Mouse (Mus musculus) MEL (cell line): ENCODE data around the gene Erg.

Experiments
- CTCF ChIP-seq, 3 experiments: IDR thresholded peaks in 2 of 3; conservative IDR thresholded peaks in 1 of 3; 2 replicates each; pipeline ENCODE4 v1.5.1; 2011 to 2012; ENCODE audit warnings: low read length in 3 of 3, low read depth in 2 of 3, mild to moderate bottlenecking in 2 of 3, improper control_type of control experiment in 1 of 3, inconsistent platforms in 1 of 3, mixed read lengths in 1 of 3, moderate library complexity in 1 of 3; ENCODE audit not compliant: control insufficient read depth in 1 of 3, insufficient read depth in 1 of 3, poor library complexity in 1 of 3, severe bottlenecking in 1 of 3
- E2F4 ChIP-seq: IDR thresholded peaks from 2 replicates; pipeline ENCODE4 v1.6.1; 2011; ENCODE audit warnings: low read depth, low read length, improper control_type of control experiment, borderline replicate concordance
- ELF1 ChIP-seq: IDR thresholded peaks from 2 replicates; pipeline ENCODE4 v1.6.1; 2014; ENCODE audit warnings: low read depth, mild to moderate bottlenecking, inconsistent platforms, low read length, improper control_type of control experiment, moderate library complexity
- EP300 ChIP-seq, 2 experiments: IDR thresholded peaks; 2 replicates each; pipeline ENCODE4 v1.6.1; 2011; ENCODE audit warnings: improper control_type of control experiment in 2 of 2, low read length in 2 of 2, low read depth in 1 of 2, mild to moderate bottlenecking in 1 of 2
- HCFC1 ChIP-seq: IDR thresholded peaks from 2 replicates; pipeline ENCODE4 v1.6.1; 2012; ENCODE audit warnings: low read depth, mild to moderate bottlenecking, inconsistent platforms, low read length, improper control_type of control experiment, moderate library complexity
- MAFK ChIP-seq: IDR thresholded peaks from 2 replicates; pipeline ENCODE4 v1.6.1; 2011; ENCODE audit warnings: low read depth, mild to moderate bottlenecking, low read length, improper control_type of control experiment, borderline replicate concordance
- MAZ ChIP-seq: IDR thresholded peaks from 2 replicates; pipeline ENCODE4 v1.6.1; 2012; ENCODE audit warnings: low read depth, mild to moderate bottlenecking, inconsistent platforms, low read length, improper control_type of control experiment
- MYB ChIP-seq: IDR thresholded peaks from 2 replicates; pipeline ENCODE4 v1.6.1; 2011; ENCODE audit warnings: mild to moderate bottlenecking, low read depth, low read length, improper control_type of control experiment
- POLR2A ChIP-seq, 2 experiments: IDR thresholded peaks; 2 replicates each; pipeline ENCODE4 v1.6.1; 2011 to 2012; ENCODE audit warnings: low read length in 2 of 2, mild to moderate bottlenecking in 2 of 2, control low read depth in 1 of 2, improper control_type of control experiment in 1 of 2, low read depth in 1 of 2, moderate library complexity in 1 of 2; ENCODE audit not compliant: control insufficient read depth in 1 of 2, insufficient read depth in 1 of 2, poor library complexity in 1 of 2
- POLR2AphosphoS2 ChIP-seq: IDR thresholded peaks from 2 replicates; pipeline ENCODE4 v1.6.1; 2011; ENCODE audit warnings: low read length, improper control_type of control experiment
- RAD21 ChIP-seq: IDR thresholded peaks from 2 replicates; pipeline ENCODE4 v1.6.1; 2011; ENCODE audit warnings: mild to moderate bottlenecking, low read depth, low read length, improper control_type of control experiment
- TAL1 ChIP-seq: IDR thresholded peaks from 2 replicates; pipeline ENCODE4 v1.6.1; 2012; ENCODE audit warnings: mild to moderate bottlenecking, inconsistent platforms, low read length, moderate library complexity, mixed read lengths
- ZMIZ1 ChIP-seq: IDR thresholded peaks from 2 replicates; pipeline ENCODE4 v1.6.1; 2012; ENCODE audit warnings: low read depth, mild to moderate bottlenecking, inconsistent platforms, low read length, improper control_type of control experiment, moderate library complexity

DNA sequence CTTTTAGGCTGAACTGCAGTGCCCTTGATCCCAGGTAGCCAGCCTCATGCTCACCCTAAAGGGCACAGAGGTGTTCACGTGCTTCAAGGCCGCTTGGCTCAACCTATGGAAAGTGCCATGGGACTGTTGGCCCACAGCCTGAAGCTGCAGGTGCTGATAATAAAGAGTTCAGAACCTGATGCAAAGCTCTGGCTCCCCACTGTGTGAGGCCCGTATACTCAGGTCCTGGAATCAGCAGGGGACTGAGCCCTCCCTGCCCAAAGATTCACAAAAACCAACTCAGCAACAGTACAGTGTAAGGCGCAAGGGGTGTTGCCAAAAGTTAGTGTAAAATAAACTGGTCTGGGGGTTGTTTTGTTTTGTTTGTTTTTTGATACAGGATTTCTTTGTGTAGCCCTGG is 36.7 kb upstream of the Erg start:
- TF ChIP-seq CTCF (IDR thresholded peaks at IDR 0.05 in 2 of 3, conservative IDR thresholded peaks at IDR 0.05 in 1 of 3; ENCODE audit: control insufficient read depth in 1 of 3, insufficient read depth in 1 of 3, low read depth in 2 of 3, low read length in 3 of 3, poor library complexity in 1 of 3, severe bottlenecking in 1 of 3) (no peak), POLR2AphosphoS2 (no peak), TAL1 (no peak), POLR2A (IDR thresholded peaks at IDR 0.05; ENCODE audit: control insufficient read depth in 1 of 2, insufficient read depth in 1 of 2, low read depth in 1 of 2, low read length in 2 of 2, poor library complexity in 1 of 2) (no peak), EP300 (IDR thresholded peaks at IDR 0.05; ENCODE audit: low read depth in 1 of 2, low read length in 2 of 2) (no peak), MYB (no peak), E2F4 (no peak), ZMIZ1 (no peak), HCFC1 (no peak), RAD21 (no peak), MAZ (no peak), ELF1 (no peak), MAFK (no peak)
